In genomic region chr10:58377592-58378197, GRCm38 (mm10) we compare ENCODE assay signal across 9 mouse cellular contexts. TPM values are rescaled to one million over a fixed set of nuclear protein-coding genes. Genes with fewer than 3 reads are reported as not detected.
A peak's percentile ranks its signal among the peaks of the same experiment; 100 is the strongest.
DNase-seq lines count a peak whose midpoint lies in the region; ATAC-seq and TF ChIP-seq lines count a peak whose summit lies in the region.
"Had no signal": no experiment of that assay in that cellular context is flagged by ENCODE, and none has a peak within 500 bp of the region (broad histone marks: within the 10 kb centered on the region; RNA-seq: fewer than 3 reads in every experiment).

No protein-coding gene starts in this region.

- H3K4me1 ChIP-seq in cerebellum, adult 2 months (ENCODE audit: control insufficient read depth, insufficient read depth, low read length) = peaks cover 6% of the 10 kb centered on the region; the same call in 1 of the 2 replicates

- H3K27ac ChIP-seq in cerebellum, adult 2 months (ENCODE audit: insufficient read depth, low read length) = no peak overlapping the region
- H3K27ac ChIP-seq: heart, embryonic 13.5 days had no signal

- TF ChIP-seq CTCF in cerebellum, adult 2 months (IDR thresholded peaks at IDR 0.05; ENCODE audit: borderline replicate concordance, insufficient read depth, low read depth, low read length) = peak; percentile 63

- WGBS in cerebellum, adult 2 months = 45% methylated on average over 4 of the region's 4 CpGs

- no peak overlapping the region for H3K4me3 ChIP-seq in cerebellum, adult 2 months (replicated peaks; ENCODE audit: insufficient read depth, low read depth, low read length)
- H3K4me3 ChIP-seq: heart, embryonic 13.5 days had no signal

- peak; percentile 65; the same call in 1 of the 2 replicates for ATAC-seq in monocyte, adult 5-6 weeks (replicated peaks; ENCODE audit: insufficient number of reproducible peaks, low FRiP score, low TSS enrichment, poor library complexity, severe bottlenecking)

- no peaks in the 10 kb centered on the region for H3K27me3 ChIP-seq in cerebellum, adult 2 months (ENCODE audit: control insufficient read depth, insufficient read depth, low read length)
- H3K27me3 ChIP-seq: heart, embryonic 13.5 days had no signal

- peak in 1 of 2 experiments; percentile 40 for DNase-seq in cerebellum, adult 2 months
- no peak for DNase-seq in cerebellum, adult 11-12 months
- peak; percentile 35 for DNase-seq in right cerebral cortex, adult 18-20 months
- DNase-seq in right cerebral cortex, postnatal 25 days = no peak
- peak; percentile 71 for DNase-seq in embryo, embryonic 11 days
- DNase-seq in kidney, postnatal 25 days = peak; percentile 50 to 51
- DNase-seq in layer of hippocampus, adult 9-11 months = no peak

- no peak for TF ChIP-seq POLR2A in cerebellum, adult 2 months (IDR thresholded peaks at IDR 0.05; ENCODE audit: borderline replicate concordance, insufficient read depth, low read length)

RNA-seq across cellular contexts. Expression of gene Lims1, which starts 54.4 kb away (rescaled TPM):
- polyA plus RNA-seq in cerebellum, adult 2 months (2012; rRNA removed) = 16.5 and 17.4 TPM in 2 replicates
- 106 to 148 TPM (median 112 TPM) in 3 replicates for total RNA-seq in monocyte, adult 5-6 weeks (2017)

Comparison
In these comparisons a context has a peak if more than half of its experiments do, and no peak if none do; other contexts are left out.
1. DNase-seq: peak in right cerebral cortex, adult 18-20 months (single experiment), embryo, embryonic 11 days (single experiment) and kidney, postnatal 25 days (2 of 2); none in cerebellum, adult 11-12 months (single experiment), right cerebral cortex, postnatal 25 days (single experiment) and layer of hippocampus, adult 9-11 months (single experiment).